Mouse (Mus musculus): ENCODE measurements around the gene Lcp1. TPM values are rescaled to one million over a fixed set of nuclear protein-coding genes. Genes with fewer than 3 reads are reported as not detected.
A peak's percentile ranks its signal among the peaks of the same experiment; 100 is the strongest.

The Lcp1 gene
- total and polyA plus RNA-seq, 3 experiments: 6.8 to 15.2 (median 14.3) TPM

GRCm38 (mm10) chr14:75219250-75219913, 88.5 kb downstream of the Lcp1 start:
- H3K9ac ChIP-seq (ENCODE audit: low read depth, low read length): no peak overlapping the region
- H3K4me3 ChIP-seq: no peak overlapping the region
- no peaks in the 10 kb centered on the region for H3K4me1 ChIP-seq (ENCODE audit: control insufficient read depth, insufficient read depth, low read length)
- no peaks in the 10 kb centered on the region for H3K79me2 ChIP-seq (replicated peaks; ENCODE audit: control insufficient read depth, insufficient read depth, low read length)
- H3K27ac ChIP-seq: no peak overlapping the region
- no peak for DNase-seq
- WGBS: 84% methylated on average over 5 of the region's 5 CpGs
- TF ChIP-seq POLR2A (IDR thresholded peaks at IDR 0.05; ENCODE audit: insufficient read depth, low read depth, low read length): no peak
- TF ChIP-seq EP300 (IDR thresholded peaks at IDR 0.05; ENCODE audit: insufficient read depth, low read depth, low read length): no peak
- TF ChIP-seq CTCF (IDR thresholded peaks at IDR 0.05): no peak
- H3K36me3 ChIP-seq (ENCODE audit: control insufficient read depth, insufficient read depth, low read length): no peaks in the 10 kb centered on the region
- no peaks in the 10 kb centered on the region for H3K27me3 ChIP-seq (ENCODE audit: control insufficient read depth, insufficient read depth, low read length)
- intact Hi-C loops (cut with DNase I): no loop called here

GRCm38 (mm10) chr14:75222386-75222785, 91.5 kb downstream of the Lcp1 start:
- no peaks in the 10 kb centered on the region for H3K27me3 ChIP-seq (ENCODE audit: control insufficient read depth, insufficient read depth, low read length)
- H3K4me3 ChIP-seq: no peak overlapping the region
- intact Hi-C loops (cut with DNase I): no loop called here
- no peaks in the 10 kb centered on the region for H3K36me3 ChIP-seq (ENCODE audit: control insufficient read depth, insufficient read depth, low read length)
- H3K27ac ChIP-seq: no peak overlapping the region
- 73% methylated on average over 6 of the region's 6 CpGs for WGBS
- TF ChIP-seq POLR2A (IDR thresholded peaks at IDR 0.05; ENCODE audit: insufficient read depth, low read depth, low read length) (no peak), CTCF (IDR thresholded peaks at IDR 0.05) (no peak)
- no peak overlapping the region for H3K9ac ChIP-seq (ENCODE audit: low read depth, low read length)
- no peaks in the 10 kb centered on the region for H3K79me2 ChIP-seq (replicated peaks; ENCODE audit: control insufficient read depth, insufficient read depth, low read length)
- H3K4me1 ChIP-seq (ENCODE audit: control insufficient read depth, insufficient read depth, low read length): no peaks in the 10 kb centered on the region
- DNase-seq: no peak

DNA sequence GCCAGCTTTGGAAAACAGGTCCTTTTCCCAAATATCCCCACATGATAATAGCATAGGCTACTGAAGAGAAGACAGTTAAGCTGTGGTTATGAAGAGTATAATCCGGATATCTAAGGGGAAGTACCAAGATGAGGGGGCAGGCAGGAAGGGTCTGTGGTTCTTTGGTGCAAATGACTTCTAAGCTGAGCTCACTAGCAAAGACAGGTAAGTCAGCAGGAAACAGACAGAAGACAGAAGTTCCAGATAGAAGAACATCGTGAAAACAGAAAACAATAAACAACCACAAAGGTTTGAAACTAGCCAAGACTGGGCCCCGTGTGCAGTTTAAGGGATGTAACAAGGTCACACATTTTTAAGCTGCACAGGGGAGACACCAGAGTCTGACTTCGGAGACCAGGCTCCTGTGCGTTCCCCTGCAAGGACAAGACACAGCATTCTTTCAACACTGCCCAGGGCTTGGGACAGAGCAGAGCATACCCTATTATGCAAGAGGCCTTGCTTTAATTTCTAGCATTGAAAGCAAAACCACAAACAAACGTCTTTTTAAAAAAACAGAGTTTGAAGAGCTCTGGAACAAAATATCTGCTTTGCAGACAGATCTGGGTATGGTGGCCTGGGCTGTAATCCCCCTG, 96.7 kb downstream of the Lcp1 start:
- TF ChIP-seq CTCF (IDR thresholded peaks at IDR 0.05): no peak
- no peak for TF ChIP-seq EP300 (IDR thresholded peaks at IDR 0.05; ENCODE audit: insufficient read depth, low read depth, low read length)
- no peak for TF ChIP-seq POLR2A (IDR thresholded peaks at IDR 0.05; ENCODE audit: insufficient read depth, low read depth, low read length)
- Histone ChIP-seq H3K4me3 (no peak overlapping the region), H3K36me3 (ENCODE audit: control insufficient read depth, insufficient read depth, low read length) (no peaks in the 10 kb centered on the region), H3K79me2 (replicated peaks; ENCODE audit: control insufficient read depth, insufficient read depth, low read length) (no peaks in the 10 kb centered on the region), H3K4me1 (ENCODE audit: control insufficient read depth, insufficient read depth, low read length) (no peaks in the 10 kb centered on the region), H3K27me3 (ENCODE audit: control insufficient read depth, insufficient read depth, low read length) (no peaks in the 10 kb centered on the region), H3K9ac (ENCODE audit: low read depth, low read length) (no peak overlapping the region), H3K27ac (no peak overlapping the region)
- intact Hi-C loops (cut with DNase I): no loop called here
- no peak for DNase-seq
- 69% methylated on average over 6 of the region's 6 CpGs for WGBS

- intact Hi-C loops (cut with DNase I): no loop called here
- Histone ChIP-seq H3K27me3 (ENCODE audit: control insufficient read depth, insufficient read depth, low read length) (no peaks in the 10 kb centered on the region), H3K36me3 (ENCODE audit: control insufficient read depth, insufficient read depth, low read length) (no peaks in the 10 kb centered on the region), H3K9ac (ENCODE audit: low read depth, low read length) (no peak overlapping the region), H3K4me1 (ENCODE audit: control insufficient read depth, insufficient read depth, low read length) (no peaks in the 10 kb centered on the region), H3K27ac (no peak overlapping the region), H3K79me2 (replicated peaks; ENCODE audit: control insufficient read depth, insufficient read depth, low read length) (no peaks in the 10 kb centered on the region), H3K4me3 (no peak overlapping the region)
- DNase-seq: no peak
- WGBS: 40% methylated on average over 2 of the region's 2 CpGs
- TF ChIP-seq CTCF (IDR thresholded peaks at IDR 0.05): peak; percentile 63
- TF ChIP-seq EP300 (IDR thresholded peaks at IDR 0.05; ENCODE audit: insufficient read depth, low read depth, low read length): no peak
These were observed 98.9 kb downstream of the Lcp1 start for GRCm38 (mm10) chr14:75229834-75230233.

- intact Hi-C loops (cut with DNase I): no loop called here
- no peak for DNase-seq
- Histone ChIP-seq H3K4me1 (ENCODE audit: control insufficient read depth, insufficient read depth, low read length) (no peaks in the 10 kb centered on the region), H3K4me3 (no peak overlapping the region), H3K36me3 (ENCODE audit: control insufficient read depth, insufficient read depth, low read length) (no peaks in the 10 kb centered on the region), H3K9ac (ENCODE audit: low read depth, low read length) (no peak overlapping the region), H3K27me3 (ENCODE audit: control insufficient read depth, insufficient read depth, low read length) (no peaks in the 10 kb centered on the region), H3K27ac (no peak overlapping the region), H3K79me2 (replicated peaks; ENCODE audit: control insufficient read depth, insufficient read depth, low read length) (no peaks in the 10 kb centered on the region)
- WGBS: 89% methylated on average over 5 of the region's 5 CpGs
- no peak for TF ChIP-seq EP300 (IDR thresholded peaks at IDR 0.05; ENCODE audit: insufficient read depth, low read depth, low read length)
- no peak for TF ChIP-seq POLR2A (IDR thresholded peaks at IDR 0.05; ENCODE audit: insufficient read depth, low read depth, low read length)
- TF ChIP-seq CTCF (IDR thresholded peaks at IDR 0.05): no peak
These were observed 102.2 kb downstream of the Lcp1 start for GRCm38 (mm10) chr14:75233070-75233469.

- no peak overlapping the region for H3K4me3 ChIP-seq
- H3K27me3 ChIP-seq (ENCODE audit: control insufficient read depth, insufficient read depth, low read length): no peaks in the 10 kb centered on the region
- intact Hi-C loops (cut with DNase I): no loop called here
- no peaks in the 10 kb centered on the region for H3K79me2 ChIP-seq (replicated peaks; ENCODE audit: control insufficient read depth, insufficient read depth, low read length)
- no peak for DNase-seq
- no peak overlapping the region for H3K9ac ChIP-seq (ENCODE audit: low read depth, low read length)
- H3K36me3 ChIP-seq (ENCODE audit: control insufficient read depth, insufficient read depth, low read length): no peaks in the 10 kb centered on the region
- TF ChIP-seq POLR2A (IDR thresholded peaks at IDR 0.05; ENCODE audit: insufficient read depth, low read depth, low read length) (no peak), EP300 (IDR thresholded peaks at IDR 0.05; ENCODE audit: insufficient read depth, low read depth, low read length) (no peak), CTCF (IDR thresholded peaks at IDR 0.05) (no peak)
- WGBS: 91% methylated on average over 8 of the region's 8 CpGs
- no peaks in the 10 kb centered on the region for H3K4me1 ChIP-seq (ENCODE audit: control insufficient read depth, insufficient read depth, low read length)
- no peak overlapping the region for H3K27ac ChIP-seq
These were observed 104.7 kb downstream of the Lcp1 start for GRCm38 (mm10) chr14:75235552-75235951.

Measured in heart, adult 2 months (tissue).